Mouse (Mus musculus): ENCODE measurements around the gene Ppp1r36. TPM values are rescaled to one million over a fixed set of nuclear protein-coding genes. Genes with fewer than 3 reads are reported as not detected.
A peak's percentile ranks its signal among the peaks of the same experiment; 100 is the strongest.

The Ppp1r36 gene
- polyA plus RNA-seq (2015; fragmentation: Nextera tagmentation; extraction: Ambion mirVana) = 1.3 and 1.9 TPM in 2 replicates

- Histone ChIP-seq H3K4me3 (ENCODE audit: low read depth, low read length) (peak within 1 kb of the TSS; percentile 34), H3K9me3 (replicated peaks; ENCODE audit: control insufficient read depth, low read length, poor library complexity, severe bottlenecking) (no peaks in the 10 kb centered on the region), H3K27ac (ENCODE audit: low read length) (no peak within 1 kb of the TSS), H3K36me3 (ENCODE audit: control insufficient read depth, insufficient read depth, low read length) (no peaks in the 10 kb centered on the region), H3K9ac (ENCODE audit: low read depth, low read length) (peak within 1 kb of the TSS; percentile 32; the same call in 1 of the 2 replicates), H3K4me1 (ENCODE audit: control insufficient read depth, insufficient read depth, low read length) (no peaks in the 10 kb centered on the region), H3K27me3 (ENCODE audit: control insufficient read depth, insufficient read depth, low read depth, low read length) (peaks cover 12% of the 10 kb centered on the region), H3K4me2 (ENCODE audit: low read length) (peak within 1 kb of the TSS; percentile 66)
- WGBS = 1% methylated on average over 37 of the region's 37 CpGs
- no peak for ATAC-seq
Observed at GRCm38 (mm10) chr12:76417433-76417854, at the start of gene Ppp1r36. Gene Ppp1r36 (plus strand): TSS chr12:76417538.

GRCm38 (mm10) chr12:76368201-76368789 lies 49.0 kb upstream of the Ppp1r36 start:
- peak overlapping the region; percentile 72 for H3K4me2 ChIP-seq (ENCODE audit: low read length)
- H3K4me3 ChIP-seq (ENCODE audit: low read depth, low read length) = peak overlapping the region; percentile 88
- H3K27ac ChIP-seq (ENCODE audit: low read length) = peak overlapping the region; percentile 95
- ATAC-seq = no peak
- H3K9me3 ChIP-seq (replicated peaks; ENCODE audit: control insufficient read depth, low read length, poor library complexity, severe bottlenecking) = no peaks in the 10 kb centered on the region
- H3K4me1 ChIP-seq (ENCODE audit: control insufficient read depth, insufficient read depth, low read length) = peaks cover 30% of the 10 kb centered on the region
- peak overlapping the region; percentile 96 for H3K9ac ChIP-seq (ENCODE audit: low read depth, low read length)
- WGBS = 5% methylated on average over 9 of the region's 9 CpGs
- no peaks in the 10 kb centered on the region for H3K27me3 ChIP-seq (ENCODE audit: control insufficient read depth, insufficient read depth, low read depth, low read length)
- no peaks in the 10 kb centered on the region for H3K36me3 ChIP-seq (ENCODE audit: control insufficient read depth, insufficient read depth, low read length)

GRCm38 (mm10) chr12:76368790-76369205 lies 48.5 kb upstream of the Ppp1r36 start:
- H3K4me3 ChIP-seq (ENCODE audit: low read depth, low read length) = peak overlapping the region; percentile 88
- peak overlapping the region; percentile 96 for H3K9ac ChIP-seq (ENCODE audit: low read depth, low read length)
- peak overlapping the region; percentile 95 for H3K27ac ChIP-seq (ENCODE audit: low read length)
- no peaks in the 10 kb centered on the region for H3K36me3 ChIP-seq (ENCODE audit: control insufficient read depth, insufficient read depth, low read length)
- peak overlapping the region; percentile 72 for H3K4me2 ChIP-seq (ENCODE audit: low read length)
- peak; percentile 3; the same call in 1 of the 2 replicates for ATAC-seq
- peaks cover 30% of the 10 kb centered on the region for H3K4me1 ChIP-seq (ENCODE audit: control insufficient read depth, insufficient read depth, low read length)
- no peaks in the 10 kb centered on the region for H3K9me3 ChIP-seq (replicated peaks; ENCODE audit: control insufficient read depth, low read length, poor library complexity, severe bottlenecking)
- WGBS = under 1% methylated on average over 26 of the region's 26 CpGs
- H3K27me3 ChIP-seq (ENCODE audit: control insufficient read depth, insufficient read depth, low read depth, low read length) = no peaks in the 10 kb centered on the region

GRCm38 (mm10) chr12:76369206-76369977 lies 47.9 kb upstream of the Ppp1r36 start, which contains the start of gene Zbtb25:
Gene Zbtb25 (minus strand): TSS chr12:76369602.
- Histone ChIP-seq H3K4me2 (ENCODE audit: low read length) (peak within 1 kb of the TSS; percentile 72), H3K4me3 (ENCODE audit: low read depth, low read length) (peak within 1 kb of the TSS; percentile 88), H3K27ac (ENCODE audit: low read length) (peak within 1 kb of the TSS; percentile 95), H3K9me3 (replicated peaks; ENCODE audit: control insufficient read depth, low read length, poor library complexity, severe bottlenecking) (no peaks in the 10 kb centered on the region), H3K4me1 (ENCODE audit: control insufficient read depth, insufficient read depth, low read length) (peaks cover 30% of the 10 kb centered on the region), H3K9ac (ENCODE audit: low read depth, low read length) (peak within 1 kb of the TSS; percentile 96), H3K36me3 (ENCODE audit: control insufficient read depth, insufficient read depth, low read length) (no peaks in the 10 kb centered on the region), H3K27me3 (ENCODE audit: control insufficient read depth, insufficient read depth, low read depth, low read length) (no peaks in the 10 kb centered on the region)
- 0% methylated on average over 71 of the region's 96 CpGs for WGBS
- ATAC-seq = peak; percentile 93

- Histone ChIP-seq H3K9ac (ENCODE audit: low read depth, low read length) (peak within 1 kb of the TSS; percentile 96), H3K4me2 (ENCODE audit: low read length) (peak within 1 kb of the TSS; percentile 72), H3K27me3 (ENCODE audit: control insufficient read depth, insufficient read depth, low read depth, low read length) (no peaks in the 10 kb centered on the region), H3K4me3 (ENCODE audit: low read depth, low read length) (peak within 1 kb of the TSS; percentile 88), H3K27ac (ENCODE audit: low read length) (peak within 1 kb of the TSS; percentile 95), H3K36me3 (ENCODE audit: control insufficient read depth, insufficient read depth, low read length) (no peaks in the 10 kb centered on the region), H3K4me1 (ENCODE audit: control insufficient read depth, insufficient read depth, low read length) (peaks cover 30% of the 10 kb centered on the region), H3K9me3 (replicated peaks; ENCODE audit: control insufficient read depth, low read length, poor library complexity, severe bottlenecking) (no peaks in the 10 kb centered on the region)
- peak; percentile 67 for ATAC-seq
- WGBS = under 1% methylated on average over 76 of the region's 99 CpGs
Observed at GRCm38 (mm10) chr12:76369978-76370830, 47.1 kb upstream of the Ppp1r36 start, which contains the start of gene Zbtb1. Gene Zbtb1 (plus strand): TSS chr12:76370266.

- WGBS = under 1% methylated on average over 32 of the region's 63 CpGs
- Histone ChIP-seq H3K4me1 (ENCODE audit: control insufficient read depth, insufficient read depth, low read length) (peaks cover 28% of the 10 kb centered on the region), H3K4me2 (ENCODE audit: low read length) (peak overlapping the region; percentile 72), H3K27me3 (ENCODE audit: control insufficient read depth, insufficient read depth, low read depth, low read length) (no peaks in the 10 kb centered on the region), H3K27ac (ENCODE audit: low read length) (peak overlapping the region; percentile 95), H3K4me3 (ENCODE audit: low read depth, low read length) (peak overlapping the region; percentile 88), H3K9me3 (replicated peaks; ENCODE audit: control insufficient read depth, low read length, poor library complexity, severe bottlenecking) (no peaks in the 10 kb centered on the region), H3K36me3 (ENCODE audit: control insufficient read depth, insufficient read depth, low read length) (no peaks in the 10 kb centered on the region), H3K9ac (ENCODE audit: low read depth, low read length) (peak overlapping the region; percentile 96)
- 0 out of 2 replicates have a peak, but pooled peaks have one; percentile 2 for ATAC-seq
Observed at GRCm38 (mm10) chr12:76370831-76371571, 46.3 kb upstream of the Ppp1r36 start.

GRCm38 (mm10) chr12:76372046-76372445 lies 45.3 kb upstream of the Ppp1r36 start:
- Histone ChIP-seq H3K9me3 (replicated peaks; ENCODE audit: control insufficient read depth, low read length, poor library complexity, severe bottlenecking) (no peaks in the 10 kb centered on the region), H3K27me3 (ENCODE audit: control insufficient read depth, insufficient read depth, low read depth, low read length) (no peaks in the 10 kb centered on the region), H3K36me3 (ENCODE audit: control insufficient read depth, insufficient read depth, low read length) (no peaks in the 10 kb centered on the region), H3K4me1 (ENCODE audit: control insufficient read depth, insufficient read depth, low read length) (peaks cover 25% of the 10 kb centered on the region), H3K27ac (ENCODE audit: low read length) (no peak overlapping the region), H3K4me2 (ENCODE audit: low read length) (peak overlapping the region; percentile 72), H3K9ac (ENCODE audit: low read depth, low read length) (no peak overlapping the region), H3K4me3 (ENCODE audit: low read depth, low read length) (no peak overlapping the region)
- ATAC-seq = no peak
- 42% methylated on average over 7 of the region's 7 CpGs for WGBS
